Mouse (Mus musculus) 3T3-L1 (cell line): ENCODE data around the gene Stim2.
A peak's percentile ranks its signal among the peaks of the same experiment; 100 is the strongest.

Source experiments
- DNase-seq: peaks from one replicate; pipeline ENCODE4 v3.0.0-alpha.2; 2015; ENCODE audit warnings: low read depth, low spot score

Gene Stim2

DNA sequence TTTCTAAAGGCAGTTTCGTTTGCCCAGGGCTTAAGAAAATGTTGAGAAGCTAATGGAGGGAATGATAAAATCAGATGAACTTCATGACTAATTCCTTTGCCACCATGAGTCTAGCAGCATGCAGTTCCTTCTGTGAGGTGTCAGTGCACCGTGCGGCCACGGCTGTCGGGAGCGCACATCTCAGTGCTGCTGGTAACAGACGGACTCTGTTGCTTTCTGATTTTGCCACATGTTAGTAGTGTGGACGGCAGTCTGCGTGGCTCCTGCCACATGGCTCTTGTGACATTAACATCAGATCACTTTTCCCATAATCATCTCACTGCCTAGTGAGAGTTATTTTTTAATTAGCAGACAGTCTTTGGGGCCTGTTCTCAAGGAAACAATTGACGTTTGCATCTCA lies 118.2 kb downstream of the Stim2 start:
- DNase-seq, result no peak

DNA sequence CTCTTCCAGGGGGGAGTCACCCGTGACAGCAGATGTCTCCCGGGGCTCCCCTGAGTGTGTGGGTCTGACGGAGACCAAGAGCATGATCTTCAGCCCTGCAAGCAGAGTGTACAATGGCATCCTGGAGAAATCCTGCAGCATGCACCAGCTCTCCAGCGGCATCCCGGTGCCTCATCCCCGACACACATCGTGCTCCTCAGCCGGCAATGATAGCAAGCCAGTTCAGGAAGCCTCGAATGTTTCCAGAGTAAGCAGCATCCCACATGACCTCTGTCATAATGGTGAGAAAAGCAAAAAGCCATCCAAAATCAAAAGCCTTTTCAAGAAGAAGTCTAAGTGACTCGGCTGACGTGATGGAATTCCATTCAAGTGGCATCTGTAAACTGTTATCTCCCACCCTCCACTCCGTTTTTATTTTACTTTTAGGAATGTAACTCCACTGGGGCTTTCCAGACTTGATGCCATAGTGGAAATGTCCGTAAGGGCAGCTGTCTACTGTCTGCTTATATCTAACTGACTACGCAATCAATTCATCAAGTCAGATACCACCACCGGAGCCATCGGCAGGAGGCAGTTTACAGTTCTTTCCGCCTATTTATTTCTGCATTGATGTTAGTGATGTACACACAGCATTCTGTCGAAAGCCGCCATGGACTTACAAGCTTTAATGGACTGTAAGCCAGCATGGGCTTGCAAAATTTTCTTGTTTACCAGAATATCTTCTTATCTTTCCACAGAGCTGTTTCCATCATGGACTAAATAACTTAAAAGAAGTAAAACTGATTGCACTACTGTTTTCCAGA lies 120.3 kb downstream of the Stim2 start:
- no peak for DNase-seq

DNA sequence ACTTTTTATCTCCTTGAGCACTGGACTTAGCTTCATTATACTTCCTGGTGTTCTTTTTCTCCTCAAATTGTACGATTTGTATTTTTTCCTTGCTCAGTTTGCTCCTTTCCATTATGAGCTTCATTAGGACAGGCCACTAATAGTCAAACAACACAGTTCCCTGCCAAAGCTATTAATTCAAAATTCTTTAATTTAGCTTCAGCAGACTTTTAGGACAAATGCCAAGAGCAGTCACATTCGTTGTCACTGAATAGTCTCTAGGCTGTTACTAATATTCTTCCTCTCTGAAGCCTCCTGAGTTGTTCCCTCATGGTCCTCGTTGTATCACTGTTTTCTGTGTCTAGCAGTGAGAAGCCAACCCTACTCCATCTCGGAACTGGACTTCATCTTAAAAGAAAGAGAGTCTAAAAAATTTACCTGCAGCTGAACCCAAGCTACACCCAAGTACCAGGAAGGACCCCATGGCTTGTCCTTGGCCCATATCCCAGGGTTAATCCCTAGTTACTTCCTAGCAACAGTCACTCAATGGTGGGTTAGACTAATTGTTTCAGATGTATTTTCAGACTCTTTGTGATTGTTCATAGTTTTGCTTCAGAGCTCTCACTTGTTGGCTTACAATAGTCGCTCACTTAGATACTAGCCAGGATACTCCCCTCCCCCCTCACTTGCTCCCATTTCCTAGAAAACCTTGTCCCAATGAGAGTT lies 149.9 kb downstream of the Stim2 start:
- no peak for DNase-seq

DNA sequence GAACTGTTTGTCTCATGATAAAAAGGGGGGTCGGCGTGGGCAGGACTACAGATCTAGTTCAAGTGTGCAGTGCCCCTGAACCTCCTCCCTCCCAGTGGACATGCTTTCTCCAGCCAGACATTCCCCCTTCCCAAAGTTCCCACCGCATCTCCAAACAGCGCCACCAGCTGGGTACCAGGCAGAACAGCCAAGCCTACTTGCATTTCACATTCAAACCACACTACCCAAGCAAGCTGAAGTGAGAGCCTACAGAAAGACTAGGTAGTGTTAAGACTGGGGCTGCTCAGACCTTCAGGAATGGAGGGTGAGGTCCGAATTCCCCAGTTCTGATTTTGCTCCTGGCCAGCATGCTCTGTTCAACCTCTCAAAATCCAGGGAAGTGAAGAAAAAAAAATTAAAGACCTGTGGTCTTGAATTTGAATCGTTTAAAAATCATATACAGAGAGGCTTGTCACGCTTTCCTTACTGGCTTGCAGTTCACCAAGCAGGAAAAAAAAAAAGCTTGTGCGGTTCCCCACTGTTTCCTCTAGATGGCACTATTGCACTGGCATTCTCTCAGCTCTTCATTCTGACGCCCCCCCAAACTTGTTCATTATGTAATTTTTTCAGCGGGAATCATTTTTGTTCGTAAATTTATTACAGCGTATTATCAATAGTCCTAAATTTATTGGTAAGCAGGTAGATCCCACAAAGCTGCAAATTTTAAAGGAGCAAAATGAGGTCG lies 156.4 kb downstream of the Stim2 start:
- peak; percentile 72 for DNase-seq

DNA sequence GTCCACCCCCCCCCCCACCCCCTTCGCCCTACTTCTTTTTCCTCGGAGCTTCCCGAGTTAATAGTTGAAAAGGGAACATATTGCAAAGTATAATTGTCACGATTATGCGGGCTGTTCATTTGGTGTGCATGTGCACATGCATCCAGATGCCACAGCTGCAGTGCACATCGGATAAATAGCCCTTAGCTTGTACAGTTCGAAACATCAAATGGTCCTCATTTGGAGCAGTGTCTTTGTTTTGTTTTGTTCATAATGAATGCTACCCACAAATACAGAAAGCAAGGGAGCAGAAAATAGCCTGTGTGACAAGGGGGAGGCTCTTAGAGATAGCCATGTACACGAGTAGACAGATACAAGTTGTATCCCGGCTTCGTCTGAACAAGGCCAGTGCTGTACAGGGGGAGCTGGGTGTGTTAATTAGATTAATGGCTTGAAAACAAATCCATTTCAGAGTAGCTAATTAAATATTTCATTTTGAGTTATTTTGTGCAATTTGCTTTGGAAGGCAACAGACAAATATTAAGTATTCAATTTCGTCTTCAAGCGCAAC lies 157.0 kb downstream of the Stim2 start:
- DNase-seq, result no peak

DNA sequence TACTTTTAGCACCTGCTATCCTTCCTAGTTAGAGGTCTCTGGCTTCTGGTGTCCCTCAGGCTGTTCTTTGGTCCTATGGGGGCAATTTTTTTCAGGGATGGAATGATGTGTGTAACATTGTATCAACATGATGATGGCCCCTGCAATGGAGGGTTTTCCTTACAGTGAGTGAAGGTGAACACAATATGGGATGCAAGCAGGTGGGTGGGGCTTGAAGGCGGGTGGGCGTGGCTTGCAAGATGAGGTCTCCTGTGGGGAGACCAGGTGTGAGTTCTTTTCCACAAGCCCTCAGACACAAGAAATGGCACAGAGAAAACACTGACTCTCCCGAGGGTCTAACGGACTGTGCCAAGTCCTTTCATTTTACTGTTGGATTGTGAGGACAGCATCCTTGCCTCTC lies 157.6 kb downstream of the Stim2 start:
- no peak for DNase-seq

DNA sequence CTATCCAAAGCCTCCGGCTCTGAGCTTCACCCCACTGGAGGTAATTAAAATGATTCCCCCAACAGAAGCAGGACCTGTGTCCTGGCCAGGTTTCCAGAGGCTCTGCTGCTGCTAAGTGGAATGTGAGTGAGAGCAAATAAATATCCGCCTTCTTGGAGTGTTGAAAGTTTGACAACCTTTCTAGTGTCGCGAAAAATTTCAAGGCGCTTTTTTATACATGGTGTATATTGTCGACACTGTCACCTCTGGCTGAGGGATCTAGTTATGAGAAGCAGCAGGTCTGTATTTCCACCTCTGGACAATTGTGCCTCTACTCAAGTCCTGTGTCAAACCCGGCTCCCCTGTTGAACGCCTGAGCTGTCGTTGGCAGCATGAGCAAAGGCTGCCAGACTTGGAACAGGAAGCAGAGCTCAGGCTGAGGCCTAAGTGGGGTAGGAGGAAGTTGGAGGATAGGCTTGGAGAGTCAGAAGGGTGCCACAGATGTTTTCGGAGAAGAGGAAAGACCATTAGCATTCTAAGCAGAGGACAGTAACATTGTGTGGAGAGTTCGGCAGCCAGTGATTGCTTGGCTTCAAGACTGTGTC lies 158.7 kb downstream of the Stim2 start:
- no peak for DNase-seq

DNA sequence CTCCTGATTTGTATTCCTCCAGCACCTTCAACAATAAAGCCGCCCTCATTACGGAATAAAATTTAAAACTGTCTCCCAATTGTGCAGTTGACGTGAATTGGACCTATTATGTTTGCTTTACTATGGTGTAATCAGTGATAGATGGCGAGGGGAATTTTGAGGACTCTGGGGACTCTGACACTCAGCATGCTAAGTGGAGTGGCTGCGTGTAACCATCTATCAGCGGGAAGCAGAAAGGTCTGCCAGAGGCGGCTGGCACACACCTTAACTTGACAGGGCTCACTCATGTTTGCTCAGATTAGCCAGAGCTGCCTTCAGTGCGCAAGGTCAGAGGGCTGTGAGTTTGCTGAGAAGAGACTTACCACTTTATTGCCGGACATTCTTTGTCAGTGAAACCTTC lies 159.9 kb downstream of the Stim2 start:
- no peak for DNase-seq

DNA sequence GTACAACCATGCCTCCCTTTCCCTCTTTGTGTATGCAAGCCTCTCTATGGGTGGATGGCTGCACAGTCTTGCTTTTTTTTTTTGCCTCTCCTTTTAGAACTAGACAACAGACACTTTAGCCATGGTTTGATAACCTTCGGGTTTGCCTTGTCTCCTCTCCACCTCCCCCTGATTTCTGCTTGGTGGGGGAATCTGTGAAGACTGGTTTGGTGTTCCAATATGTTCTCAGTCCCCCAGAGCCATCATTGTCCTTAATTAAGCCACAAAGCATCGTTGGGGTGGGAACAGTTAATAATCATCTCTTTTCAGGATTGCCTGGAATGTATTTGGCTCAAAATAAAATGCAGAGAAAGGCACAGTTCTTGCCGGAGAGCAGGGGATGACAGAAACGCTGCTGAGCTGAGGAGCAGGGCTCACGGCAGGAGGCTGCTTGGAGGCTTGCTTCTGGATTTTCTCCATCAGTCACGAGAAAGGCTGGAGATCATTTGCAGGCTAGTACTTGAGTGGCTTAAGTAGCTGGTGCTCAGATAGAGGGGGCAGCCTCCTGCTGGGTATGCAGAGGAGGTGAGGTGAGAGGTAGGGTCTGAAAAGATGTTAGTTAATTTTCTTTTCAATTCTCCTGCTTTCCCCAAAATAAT lies 161.0 kb downstream of the Stim2 start:
- DNase-seq, result no peak

DNA sequence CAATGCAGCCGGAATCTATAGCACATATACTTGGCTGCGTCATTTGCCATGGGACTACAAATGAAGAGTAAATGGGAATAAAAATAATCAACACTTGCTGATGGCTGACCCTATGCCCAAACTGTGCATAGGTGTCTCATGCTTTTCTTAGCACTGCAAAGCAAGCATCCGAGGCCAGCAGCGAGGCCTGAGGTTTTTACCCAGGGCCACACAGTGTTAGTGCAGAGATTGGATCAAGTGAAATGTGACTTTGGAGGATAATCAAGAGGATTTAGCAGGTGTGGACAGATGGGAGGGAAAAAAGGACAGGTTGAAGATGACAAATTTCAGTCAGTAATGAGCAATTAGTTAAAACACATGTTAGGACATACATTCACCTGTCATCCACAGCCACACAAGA lies 162.3 kb downstream of the Stim2 start:
- DNase-seq, result no peak

DNA sequence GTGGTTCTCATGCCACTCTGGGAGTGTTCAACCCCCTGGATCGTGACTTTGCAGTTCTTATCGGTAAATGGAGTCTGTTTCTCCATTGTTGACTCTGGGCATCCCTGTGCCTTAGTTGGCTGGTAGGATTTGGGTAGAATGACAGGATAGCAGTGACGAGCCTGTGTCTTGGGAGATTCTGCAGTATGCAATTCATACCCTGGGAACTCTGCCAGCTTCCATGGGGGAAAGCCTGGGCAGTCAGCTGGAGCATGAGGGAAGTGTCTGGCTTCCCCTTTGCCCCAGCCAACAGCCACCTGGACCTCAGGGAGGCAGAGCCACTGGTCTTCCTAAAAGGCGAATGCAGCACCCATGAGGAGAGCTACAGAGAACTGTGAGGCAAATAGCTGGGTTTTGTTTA lies 165.6 kb downstream of the Stim2 start:
- peak; percentile 23 for DNase-seq
